Mouse (Mus musculus): ENCODE results near the gene Bnip2.

GRCm38 (mm10) chr9:70033056-70033455, 43.8 kb downstream of the Bnip2 start:
- no peak for TF ChIP-seq CTCF (IDR thresholded peaks at IDR 0.05; ENCODE audit: low read depth)
- TF ChIP-seq EP300 (IDR thresholded peaks at IDR 0.05; ENCODE audit: low read depth), result no peak
